In the genomic region with DNA sequence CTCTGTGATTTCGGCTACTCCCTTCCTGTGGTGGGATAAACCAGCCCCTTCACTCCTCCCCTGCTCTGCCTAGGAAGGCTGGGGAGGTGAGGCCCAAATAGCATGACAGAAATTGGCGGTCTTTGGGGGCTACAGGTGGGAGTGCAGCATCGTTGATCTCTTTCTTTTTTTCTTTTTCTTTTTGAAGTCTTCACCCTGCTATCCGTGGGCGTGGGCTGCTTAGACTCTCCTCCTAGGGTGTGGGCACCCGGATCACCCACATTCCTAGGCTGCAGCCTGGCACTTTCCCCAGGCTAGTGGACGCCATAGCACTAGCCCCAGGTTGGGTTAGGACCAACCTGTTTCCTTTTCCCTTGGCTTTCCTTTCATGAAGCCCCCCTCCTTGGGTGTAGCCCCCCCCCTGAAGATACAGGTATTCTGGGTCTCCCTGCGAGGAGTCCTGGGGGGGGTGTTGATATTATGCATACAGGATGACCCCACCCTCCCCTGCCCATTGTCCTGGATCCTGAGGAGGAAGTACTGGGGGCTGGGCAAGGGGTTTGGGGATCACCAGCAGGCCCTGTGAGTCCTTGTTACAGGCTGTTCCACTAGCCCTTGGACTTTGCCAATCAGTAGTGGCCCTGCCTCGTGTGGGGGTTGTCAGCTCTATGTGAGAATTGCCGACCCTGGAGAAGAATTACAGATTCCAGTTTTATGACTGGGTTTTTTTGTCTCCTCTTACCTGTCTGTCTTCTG, we compare ENCODE assay signal across 9 mouse cellular contexts. TPM values are rescaled to one million over a fixed set of nuclear protein-coding genes. Genes with fewer than 3 reads are reported as not detected.
DNase-seq lines count a peak whose midpoint lies in the region; ATAC-seq and TF ChIP-seq lines count a peak whose summit lies in the region.
"Had no signal": no experiment of that assay in that cellular context is flagged by ENCODE, and none has a peak within 500 bp of the region (broad histone marks: within the 10 kb centered on the region; RNA-seq: fewer than 3 reads in every experiment).

No protein-coding gene starts in this region.

- ATAC-seq in hindbrain, embryonic 11.5 days (ENCODE audit: low FRiP score): 0 out of 2 replicates have a peak, but pooled peaks have one; percentile 12
- no peak for ATAC-seq in liver, embryonic 16.5 days (ENCODE audit: low read depth)
- ATAC-seq in stomach, postnatal 0 days (ENCODE audit: low FRiP score, low TSS enrichment): peak; percentile 30; the same call in 1 of the 2 replicates

- H3K36me3 ChIP-seq in hindbrain, embryonic 11.5 days (ENCODE audit: control insufficient read depth, insufficient read depth, low read length): peaks cover 4% of the 10 kb centered on the region; the same call in 1 of the 2 replicates
- H3K36me3 ChIP-seq in liver, embryonic 16.5 days (ENCODE audit: control insufficient read depth, insufficient read depth): peaks cover 6% of the 10 kb centered on the region; the same call in 1 of the 2 replicates
- H3K36me3 ChIP-seq in stomach, postnatal 0 days (ENCODE audit: control insufficient read depth, insufficient read depth, low read length): peaks cover 23% of the 10 kb centered on the region

- peak; percentile 36 to 42 for DNase-seq in heart, adult 18-20 months
- no peak for DNase-seq in heart, adult 8-10 months (ENCODE audit: low spot score)
- no peak for DNase-seq in hindbrain, embryonic 11.5 days (ENCODE audit: low spot score)
- peak; percentile 63 for DNase-seq in stomach, postnatal 0 days (ENCODE audit: low spot score)
- no peak for DNase-seq in layer of hippocampus, postnatal 14 days (ENCODE audit: low spot score in 2 of 2)
- no peak for DNase-seq in adrenal gland, postnatal 4 days (ENCODE audit: low spot score in 2 of 2)

- no peak for TF ChIP-seq CTCF in stomach, postnatal 0 days (IDR thresholded peaks at IDR 0.05; ENCODE audit: low read depth)

- no peaks in the 10 kb centered on the region for H3K27me3 ChIP-seq in hindbrain, embryonic 11.5 days (ENCODE audit: control insufficient read depth, insufficient read depth, low read length)
- peaks cover 9% of the 10 kb centered on the region for H3K27me3 ChIP-seq in liver, embryonic 16.5 days (ENCODE audit: control insufficient read depth, insufficient read depth, low read depth, low read length)
- H3K27me3 ChIP-seq in stomach, postnatal 0 days (ENCODE audit: control insufficient read depth, insufficient read depth, low read length): no peaks in the 10 kb centered on the region
- H3K27me3 ChIP-seq: Patski had no signal

- no peaks in the 10 kb centered on the region for H3K9me3 ChIP-seq in hindbrain, embryonic 11.5 days (ENCODE audit: control insufficient read depth, low read length)
- no peaks in the 10 kb centered on the region for H3K9me3 ChIP-seq in liver, embryonic 16.5 days (replicated peaks; ENCODE audit: control insufficient read depth, low read length)
- no peaks in the 10 kb centered on the region for H3K9me3 ChIP-seq in stomach, postnatal 0 days (ENCODE audit: control insufficient read depth, low read length)

- peak overlapping the region; percentile 64 for H3K4me2 ChIP-seq in hindbrain, embryonic 11.5 days (replicated peaks; ENCODE audit: low read depth, low read length)
- peak overlapping the region; percentile 77 for H3K4me2 ChIP-seq in liver, embryonic 16.5 days (ENCODE audit: low read depth, low read length)
- H3K4me2 ChIP-seq in stomach, postnatal 0 days (replicated peaks; ENCODE audit: low read depth): peak overlapping the region; percentile 75

- TF ChIP-seq EP300 in stomach, postnatal 0 days (optimal IDR thresholded peaks at IDR 0.05): no peak

- H3K27ac ChIP-seq in brown adipose tissue, adult 24 weeks (replicated peaks; ENCODE audit: low read depth, low read length): peak overlapping the region; percentile 93
- H3K27ac ChIP-seq in hindbrain, embryonic 11.5 days (ENCODE audit: low read depth, low read length): no peak overlapping the region
- H3K27ac ChIP-seq in liver, embryonic 16.5 days (ENCODE audit: low read length): peak overlapping the region; percentile 14; the same call in 1 of the 2 replicates
- peak overlapping the region; percentile 96 for H3K27ac ChIP-seq in stomach, postnatal 0 days (replicated peaks)

- WGBS in hindbrain, embryonic 11.5 days: 13% methylated on average over 10 of the region's 10 CpGs
- WGBS in liver, embryonic 16.5 days (ENCODE audit: insufficient replicate concordance): 15% methylated on average over 10 of the region's 10 CpGs
- 10% methylated on average over 10 of the region's 10 CpGs for WGBS in stomach, postnatal 0 days

- peak overlapping the region; percentile 75 for H3K4me3 ChIP-seq in brown adipose tissue, adult 24 weeks (ENCODE audit: insufficient read depth, low read depth, low read length)
- peak overlapping the region; percentile 94 for H3K4me3 ChIP-seq in hindbrain, embryonic 11.5 days (ENCODE audit: low read depth, low read length)
- peak overlapping the region; percentile 68 for H3K4me3 ChIP-seq in liver, embryonic 16.5 days (ENCODE audit: low read depth, low read length)
- peak overlapping the region; percentile 93 for H3K4me3 ChIP-seq in stomach, postnatal 0 days (ENCODE audit: low read depth, low read length)

- H3K9ac ChIP-seq in hindbrain, embryonic 11.5 days (ENCODE audit: low read depth, low read length): peak overlapping the region; percentile 88
- H3K9ac ChIP-seq in liver, embryonic 16.5 days (ENCODE audit: low read depth, low read length): peak overlapping the region; percentile 76
- peak overlapping the region; percentile 94 for H3K9ac ChIP-seq in stomach, postnatal 0 days (ENCODE audit: low read length)

- H3K4me1 ChIP-seq in brown adipose tissue, adult 24 weeks (ENCODE audit: control insufficient read depth, insufficient read depth, insufficient read length, low read length): peaks cover 11% of the 10 kb centered on the region
- H3K4me1 ChIP-seq in hindbrain, embryonic 11.5 days (replicated peaks; ENCODE audit: control insufficient read depth, insufficient read depth, low read length): peaks cover 6% of the 10 kb centered on the region
- peaks cover 17% of the 10 kb centered on the region for H3K4me1 ChIP-seq in liver, embryonic 16.5 days (ENCODE audit: control insufficient read depth, low read depth, low read length)
- H3K4me1 ChIP-seq in stomach, postnatal 0 days (replicated peaks; ENCODE audit: control insufficient read depth, insufficient read depth): peaks cover 8% of the 10 kb centered on the region

RNA-seq across cellular contexts. Expression of a gene that starts 1.0 kb away (rescaled TPM):
- total RNA-seq in heart, adult 18-20 months (2021): 100 to 1,000 TPM; 469 to 485 TPM
- 100 to 1,000 TPM; 456 to 555 (median 507) TPM for total RNA-seq in heart, adult 8-10 months (2022)
- polyA plus RNA-seq in brown adipose tissue, adult 24 weeks (2012; ENCODE audit: insufficient read depth, insufficient read length, missing spikeins): 93.8 and 106 TPM in 2 replicates
- 5.9 and 6.0 TPM in 2 replicates for polyA plus RNA-seq in hindbrain, embryonic 11.5 days (2014; fragmentation: Nextera tagmentation; extraction: Ambion mirVana)
- 0.77 and 1.1 TPM in 2 replicates for polyA plus RNA-seq in liver, embryonic 16.5 days (2015; fragmentation: Nextera tagmentation; extraction: Ambion mirVana)
- polyA plus RNA-seq in stomach, postnatal 0 days (2015; fragmentation: Nextera tagmentation; extraction: Ambion mirVana): 4.7 TPM in 2 replicates
- 10 to 100 TPM; 66.2 to 68.4 TPM for total RNA-seq in layer of hippocampus, postnatal 14 days (2021)
- 100 to 1,000 TPM; 135 to 149 TPM for total RNA-seq in adrenal gland, postnatal 4 days (2021)

RNA-seq across cellular contexts. Expression of a gene that starts 1.4 kb away (rescaled TPM):
- 1 to 10 TPM; 6.1 to 7.7 TPM for total RNA-seq in heart, adult 18-20 months (2021)
- 1 to 10 TPM; 5.1 to 6.7 (median 5.6) TPM for total RNA-seq in heart, adult 8-10 months (2022)
- polyA plus RNA-seq in brown adipose tissue, adult 24 weeks (2012; ENCODE audit: insufficient read depth, insufficient read length, missing spikeins): 15.7 and 24.0 TPM in 2 replicates
- 0.63 and 1.9 TPM in 2 replicates for polyA plus RNA-seq in hindbrain, embryonic 11.5 days (2014; fragmentation: Nextera tagmentation; extraction: Ambion mirVana)
- 1.1 and 1.4 TPM in 2 replicates for polyA plus RNA-seq in liver, embryonic 16.5 days (2015; fragmentation: Nextera tagmentation; extraction: Ambion mirVana)
- polyA plus RNA-seq in stomach, postnatal 0 days (2015; fragmentation: Nextera tagmentation; extraction: Ambion mirVana): 1.6 and 2.1 TPM in 2 replicates
- 1 to 10 TPM; 1.9 to 2.1 TPM for total RNA-seq in layer of hippocampus, postnatal 14 days (2021)
- 10 to 100 TPM in 1 of 2 experiments, 1 to 10 TPM in 1; 7.0 to 10.2 TPM for total RNA-seq in adrenal gland, postnatal 4 days (2021)

RNA-seq across cellular contexts. Expression of a gene that starts 13.5 kb away (rescaled TPM):
- 10 to 100 TPM; 34.0 to 36.9 TPM for total RNA-seq in heart, adult 18-20 months (2021)
- 10 to 100 TPM; 32.4 to 41.1 (median 34.2) TPM for total RNA-seq in heart, adult 8-10 months (2022)
- polyA plus RNA-seq in brown adipose tissue, adult 24 weeks (2012; ENCODE audit: insufficient read depth, insufficient read length, missing spikeins): 15.8 and 16.3 TPM in 2 replicates
- polyA plus RNA-seq in hindbrain, embryonic 11.5 days (2014; fragmentation: Nextera tagmentation; extraction: Ambion mirVana): 8.2 and 9.2 TPM in 2 replicates
- 3.0 and 4.3 TPM in 2 replicates for polyA plus RNA-seq in liver, embryonic 16.5 days (2015; fragmentation: Nextera tagmentation; extraction: Ambion mirVana)
- 6.5 and 7.9 TPM in 2 replicates for polyA plus RNA-seq in stomach, postnatal 0 days (2015; fragmentation: Nextera tagmentation; extraction: Ambion mirVana)
- 100 to 1,000 TPM; 288 to 296 TPM for total RNA-seq in layer of hippocampus, postnatal 14 days (2021)
- 10 to 100 TPM; 36.2 to 37.8 TPM for total RNA-seq in adrenal gland, postnatal 4 days (2021)

RNA-seq across cellular contexts. Expression of a gene that starts 32.2 kb away (rescaled TPM):
- 10 to 100 TPM; 89.3 to 93.9 TPM for total RNA-seq in heart, adult 18-20 months (2021)
- 100 to 1,000 TPM in 1 of 4 experiments, 10 to 100 TPM in 3; 89.6 to 119 (median 95.7) TPM for total RNA-seq in heart, adult 8-10 months (2022)
- polyA plus RNA-seq in brown adipose tissue, adult 24 weeks (2012; ENCODE audit: insufficient read depth, insufficient read length, missing spikeins): 74.7 and 107 TPM in 2 replicates
- polyA plus RNA-seq in hindbrain, embryonic 11.5 days (2014; fragmentation: Nextera tagmentation; extraction: Ambion mirVana): 151 and 176 TPM in 2 replicates
- 57.5 and 59.7 TPM in 2 replicates for polyA plus RNA-seq in liver, embryonic 16.5 days (2015; fragmentation: Nextera tagmentation; extraction: Ambion mirVana)
- 77.7 and 79.4 TPM in 2 replicates for polyA plus RNA-seq in stomach, postnatal 0 days (2015; fragmentation: Nextera tagmentation; extraction: Ambion mirVana)
- total RNA-seq in layer of hippocampus, postnatal 14 days (2021): 10 to 100 TPM; 45.8 to 53.7 TPM
- total RNA-seq in adrenal gland, postnatal 4 days (2021): 10 to 100 TPM; 82.0 to 87.2 TPM

RNA-seq across cellular contexts. Expression of a gene that starts 44.4 kb away (rescaled TPM):
- total RNA-seq in heart, adult 18-20 months (2021): 1,000 to 10,000 TPM; 1,596 to 1,839 TPM
- 1,000 to 10,000 TPM; 1,693 to 1,917 (median 1,770) TPM for total RNA-seq in heart, adult 8-10 months (2022)
- polyA plus RNA-seq in brown adipose tissue, adult 24 weeks (2012; ENCODE audit: insufficient read depth, insufficient read length, missing spikeins): 40.8 and 79.3 TPM in 2 replicates
- polyA plus RNA-seq in hindbrain, embryonic 11.5 days (2014; fragmentation: Nextera tagmentation; extraction: Ambion mirVana): 23.2 and 26.2 TPM in 2 replicates
- polyA plus RNA-seq in liver, embryonic 16.5 days (2015; fragmentation: Nextera tagmentation; extraction: Ambion mirVana): 11.6 and 22.1 TPM in 2 replicates
- 9.6 and 10.8 TPM in 2 replicates for polyA plus RNA-seq in stomach, postnatal 0 days (2015; fragmentation: Nextera tagmentation; extraction: Ambion mirVana)
- total RNA-seq in layer of hippocampus, postnatal 14 days (2021): 10 to 100 TPM in 1 of 2 experiments, 1 to 10 TPM in 1; 5.9 to 10.1 TPM
- total RNA-seq in adrenal gland, postnatal 4 days (2021): 100 to 1,000 TPM in 1 of 2 experiments, 10 to 100 TPM in 1; 72.6 to 112 TPM

Comparison
In these comparisons a context has a peak if more than half of its experiments do, and no peak if none do; other contexts are left out.
1. DNase-seq: peak in heart, adult 18-20 months (2 of 2) and stomach, postnatal 0 days (single experiment); none in heart, adult 8-10 months (single experiment), hindbrain, embryonic 11.5 days (single experiment), layer of hippocampus, postnatal 14 days (0 of 2) and adrenal gland, postnatal 4 days (0 of 2).
2. RNA of a gene that starts 13.5 kb away (total RNA-seq): 288 to 296 TPM in layer of hippocampus, postnatal 14 days; 36.2 to 37.8 TPM in adrenal gland, postnatal 4 days, 34.0 to 36.9 TPM in heart, adult 18-20 months and 32.4 to 41.1 TPM in heart, adult 8-10 months; every median in the first group is over 4 times any median in the second.
3. Peak in every context shown above with its lines, with median percentiles within 50 percentile points of each other: H3K4me3 ChIP-seq, H3K4me2 ChIP-seq and H3K9ac ChIP-seq.